Mouse (Mus musculus) heart, adult 9 months (tissue): ENCODE measurements at regions not wholly inside any gene's neighbourhood (a gene's known extent, or its start where the extent isn't known, plus 50 kb on each side); places are given as distances from the start of the nearest gene placed in this dataset.
A peak's percentile ranks its signal among the peaks of the same experiment; 100 is the strongest.

Experiments
- DNase-seq, 2 experiments: peaks; one replicate each; pipeline ENCODE4 v3.0.0; 2022; ENCODE audit warnings: low spot score in 2 of 2

- no peak for DNase-seq
These were observed 199.1 kb downstream of the Nuf2 start for GRCm38 (mm10) chr1:169332165-169332564.

GRCm38 (mm10) chr1:169313241-169313640 is 218.0 kb downstream of the Nuf2 start:
- DNase-seq: no peak

GRCm38 (mm10) chr1:169283440-169283839 is 247.8 kb downstream of the Nuf2 start:
- no peak for DNase-seq

- no peak for DNase-seq
These were observed 260.5 kb downstream of the Nuf2 start for GRCm38 (mm10) chr1:169270750-169271149.

GRCm38 (mm10) chr1:169263984-169264660 is 267.1 kb downstream of the Nuf2 start:
- no peak for DNase-seq

GRCm38 (mm10) chr1:169254250-169254937 is 276.9 kb downstream of the Nuf2 start:
- no peak for DNase-seq

GRCm38 (mm10) chr1:169252189-169252588 is 279.1 kb downstream of the Nuf2 start:
- no peak for DNase-seq

- no peak for DNase-seq
These were observed 282.2 kb downstream of the Nuf2 start for GRCm38 (mm10) chr1:169249021-169249420.

- DNase-seq: no peak
These were observed 290.9 kb downstream of the Nuf2 start for GRCm38 (mm10) chr1:169240377-169240776.

- DNase-seq: no peak
These were observed 292.6 kb downstream of the Nuf2 start for GRCm38 (mm10) chr1:169238671-169239090.

- no peak for DNase-seq
These were observed 296.0 kb downstream of the Nuf2 start for GRCm38 (mm10) chr1:169235276-169235681.

- DNase-seq: no peak
These were observed 297.9 kb downstream of the Nuf2 start for GRCm38 (mm10) chr1:169233368-169233767.

- DNase-seq: no peak
These were observed 301.2 kb downstream of the Nuf2 start for GRCm38 (mm10) chr1:169230097-169230496.

- no peak for DNase-seq
These were observed 306.8 kb downstream of the Nuf2 start for GRCm38 (mm10) chr1:169224431-169224830.

GRCm38 (mm10) chr1:169187658-169188057 is 343.6 kb downstream of the Nuf2 start:
- DNase-seq: peak in 1 of 2 experiments; percentile 8

- no peak for DNase-seq
These were observed 360.9 kb downstream of the Nuf2 start for GRCm38 (mm10) chr1:169170405-169170804.

GRCm38 (mm10) chr1:169168033-169168432 is 363.2 kb downstream of the Nuf2 start:
- no peak for DNase-seq

GRCm38 (mm10) chr1:169166041-169166850 is 365.0 kb downstream of the Nuf2 start:
- DNase-seq: peak; percentile 24 to 30

- no peak for DNase-seq
These were observed 370.4 kb downstream of the Nuf2 start for GRCm38 (mm10) chr1:169160858-169161257.

- no peak for DNase-seq
These were observed 371.0 kb downstream of the Nuf2 start for GRCm38 (mm10) chr1:169160220-169160619.

GRCm38 (mm10) chr1:169159786-169160185 is 371.5 kb downstream of the Nuf2 start:
- peak in 1 of 2 experiments; percentile 8 for DNase-seq

GRCm38 (mm10) chr1:169157496-169157895 is 373.8 kb downstream of the Nuf2 start:
- no peak for DNase-seq
